Mouse (Mus musculus) limb, embryonic 15.5 days (tissue): ENCODE measurements around the gene Chmp2b. TPM values are rescaled to one million over a fixed set of nuclear protein-coding genes. Genes with fewer than 3 reads are reported as not detected.

ENCODE experiments used
- ATAC-seq: fragments of 200-750 bp; cut with Nextera tagmentation; 2 replicates; pipeline ENCODE4 v1.8.0; 2017; ENCODE audit warnings: low read depth, moderate TSS enrichment; ENCODE audit not compliant: insufficient number of reproducible peaks, low FRiP score, low TSS enrichment
- H3K27ac ChIP-seq: fragments of 300-500 bp; sonication (generic); 2 replicates; pipeline ENCODE4 v1.5.1; 2015; ENCODE audit warnings: moderate library complexity, mild to moderate bottlenecking, inconsistent platforms
- H3K27me3 ChIP-seq: fragments of 300-500 bp; sonication (generic); 2 replicates; pipeline ENCODE4 v1.6.1; 2015; ENCODE audit warnings: inconsistent platforms
- H3K36me3 ChIP-seq: fragments of 300-500 bp; sonication (generic); 2 replicates; pipeline ENCODE4 v1.6.1; 2015; ENCODE audit warnings: inconsistent platforms
- H3K4me1 ChIP-seq: fragments of 300-500 bp; sonication (generic); 2 replicates; pipeline ENCODE4 v1.6.1; 2015; ENCODE audit warnings: inconsistent platforms
- H3K4me2 ChIP-seq: fragments of 300-500 bp; sonication (generic); 2 replicates; pipeline ENCODE4 v1.6.1; 2015; ENCODE audit warnings: mild to moderate bottlenecking, inconsistent platforms
- H3K4me3 ChIP-seq: fragments of 300-500 bp; sonication (generic); 2 replicates; pipeline ENCODE4 v1.5.1; 2015; ENCODE audit warnings: mild to moderate bottlenecking, inconsistent platforms
- H3K9ac ChIP-seq: fragments of 300-500 bp; sonication (generic); 2 replicates; pipeline ENCODE4 v1.6.1; 2015; ENCODE audit warnings: inconsistent platforms
- H3K9me3 ChIP-seq: fragments of 300-500 bp; sonication (generic); 2 replicates; pipeline ENCODE4 v1.6.1; 2016; ENCODE audit warnings: inconsistent platforms
- WGBS: fragments of 180-500 bp; shearing (Covaris S2); methylation state at CpG from one replicate; pipeline ENCODE4 v1.1.7; 2015; 5-methylcytosine and 5-hydroxymethylcytosine counted together
- polyA plus RNA-seq: library from polyadenylated mRNA; unstranded; fragments of >200 nt; fragmentation: Nextera tagmentation; extraction: Ambion mirVana; gene quantifications from 2 replicates; pipeline ENCODE4 v1.2.1, GENCODE M21; 2015

The Chmp2b gene
- polyA plus RNA-seq, 1 experiment from 2014 or later: 130 TPM

GRCm38 (mm10) chr16:65559591-65559990 lies 2.9 kb downstream of the Chmp2b start:
- H3K4me3 ChIP-seq: no peak overlapping the region
- H3K27me3 ChIP-seq: no peaks in the 10 kb centered on the region
- no peak overlapping the region for H3K9ac ChIP-seq
- H3K4me2 ChIP-seq: no peak overlapping the region
- WGBS: 71% methylated on average over 2 of the region's 2 CpGs
- no peak overlapping the region for H3K27ac ChIP-seq
- peaks cover 14% of the 10 kb centered on the region for H3K4me1 ChIP-seq
- H3K9me3 ChIP-seq: no peaks in the 10 kb centered on the region
- 0 out of 2 replicates have a peak, but pooled peaks cover 4% of the 10 kb centered on the region for H3K36me3 ChIP-seq
- no peak for ATAC-seq

- Histone ChIP-seq H3K9ac (no peak overlapping the region), H3K4me2 (no peak overlapping the region), H3K36me3 (peaks cover 4% of the 10 kb centered on the region; the same call in 1 of the 2 replicates), H3K27me3 (no peaks in the 10 kb centered on the region), H3K4me1 (peaks cover 9% of the 10 kb centered on the region), H3K4me3 (no peak overlapping the region), H3K9me3 (no peaks in the 10 kb centered on the region), H3K27ac (no peak overlapping the region)
- 72% methylated on average over 5 of the region's 5 CpGs for WGBS
- ATAC-seq: no peak
Observed at GRCm38 (mm10) chr16:65557369-65557768, 5.2 kb downstream of the Chmp2b start.

- 80% methylated on average over 5 of the region's 5 CpGs for WGBS
- Histone ChIP-seq H3K27me3 (no peaks in the 10 kb centered on the region), H3K4me2 (no peak overlapping the region), H3K9ac (no peak overlapping the region), H3K4me3 (no peak overlapping the region), H3K27ac (no peak overlapping the region), H3K9me3 (no peaks in the 10 kb centered on the region), H3K4me1 (no peaks in the 10 kb centered on the region; the same call in 1 of the 2 replicates), H3K36me3 (peaks cover 9% of the 10 kb centered on the region)
- ATAC-seq: no peak
Observed at GRCm38 (mm10) chr16:65554267-65554666, 8.3 kb downstream of the Chmp2b start.

- Histone ChIP-seq H3K4me3 (no peak overlapping the region), H3K9me3 (no peaks in the 10 kb centered on the region), H3K27ac (no peak overlapping the region), H3K9ac (no peak overlapping the region), H3K36me3 (peaks cover 8% of the 10 kb centered on the region), H3K4me1 (no peaks in the 10 kb centered on the region), H3K27me3 (no peaks in the 10 kb centered on the region), H3K4me2 (no peak overlapping the region)
- ATAC-seq: no peak
- WGBS: 65% methylated on average over 13 of the region's 13 CpGs
Observed at GRCm38 (mm10) chr16:65550814-65551213, 11.7 kb downstream of the Chmp2b start.

GRCm38 (mm10) chr16:65548960-65549359 lies 13.6 kb downstream of the Chmp2b start:
- Histone ChIP-seq H3K27me3 (no peaks in the 10 kb centered on the region), H3K4me1 (no peaks in the 10 kb centered on the region), H3K9me3 (no peaks in the 10 kb centered on the region), H3K27ac (no peak overlapping the region), H3K4me3 (no peak overlapping the region), H3K9ac (no peak overlapping the region), H3K4me2 (no peak overlapping the region), H3K36me3 (peaks cover 25% of the 10 kb centered on the region)
- 86% methylated on average over 7 of the region's 7 CpGs for WGBS
- no peak for ATAC-seq

- Histone ChIP-seq H3K9ac (no peak overlapping the region), H3K4me3 (no peak overlapping the region), H3K27me3 (no peaks in the 10 kb centered on the region), H3K4me2 (no peak overlapping the region), H3K36me3 (peaks cover 41% of the 10 kb centered on the region), H3K4me1 (no peaks in the 10 kb centered on the region), H3K9me3 (no peaks in the 10 kb centered on the region), H3K27ac (no peak overlapping the region)
- whole genome bisulfite sequencing: 78% methylated on average over 11 of the region's 11 CpGs
- no peak for ATAC-seq
Observed at GRCm38 (mm10) chr16:65543676-65544293, 18.7 kb downstream of the Chmp2b start.

GRCm38 (mm10) chr16:65533315-65533999 lies 29.1 kb downstream of the Chmp2b start:
- H3K27me3 ChIP-seq: no peaks in the 10 kb centered on the region
- no peak for ATAC-seq
- H3K27ac ChIP-seq: no peak overlapping the region
- H3K4me1 ChIP-seq: no peaks in the 10 kb centered on the region
- WGBS: 26% methylated on average over 12 of the region's 12 CpGs
- H3K9me3 ChIP-seq: no peaks in the 10 kb centered on the region
- H3K9ac ChIP-seq: no peak overlapping the region
- H3K36me3 ChIP-seq: no peaks in the 10 kb centered on the region
- H3K4me3 ChIP-seq: no peak overlapping the region
- H3K4me2 ChIP-seq: no peak overlapping the region

- Histone ChIP-seq H3K9ac (no peak overlapping the region), H3K9me3 (no peaks in the 10 kb centered on the region), H3K4me2 (no peak overlapping the region), H3K36me3 (no peaks in the 10 kb centered on the region), H3K27me3 (no peaks in the 10 kb centered on the region), H3K27ac (no peak overlapping the region), H3K4me1 (no peaks in the 10 kb centered on the region), H3K4me3 (no peak overlapping the region)
- 35% methylated on average over 8 of the region's 8 CpGs for WGBS
- no peak for ATAC-seq
Observed at GRCm38 (mm10) chr16:65531663-65532062, 30.9 kb downstream of the Chmp2b start.

- no peak for ATAC-seq
- Histone ChIP-seq H3K9ac (no peak overlapping the region), H3K4me3 (no peak overlapping the region), H3K4me2 (no peak overlapping the region), H3K4me1 (no peaks in the 10 kb centered on the region), H3K36me3 (no peaks in the 10 kb centered on the region), H3K27me3 (no peaks in the 10 kb centered on the region), H3K9me3 (no peaks in the 10 kb centered on the region), H3K27ac (no peak overlapping the region)
- 18% methylated on average over 5 of the region's 5 CpGs for WGBS
Observed at GRCm38 (mm10) chr16:65529589-65529988, 32.9 kb downstream of the Chmp2b start.

GRCm38 (mm10) chr16:65526695-65527094 lies 35.8 kb downstream of the Chmp2b start:
- Histone ChIP-seq H3K4me1 (no peaks in the 10 kb centered on the region), H3K4me2 (no peak overlapping the region), H3K27ac (no peak overlapping the region), H3K9me3 (no peaks in the 10 kb centered on the region), H3K27me3 (no peaks in the 10 kb centered on the region), H3K4me3 (no peak overlapping the region), H3K36me3 (no peaks in the 10 kb centered on the region), H3K9ac (no peak overlapping the region)
- 87% methylated on average over 5 of the region's 5 CpGs for WGBS
- no peak for ATAC-seq

GRCm38 (mm10) chr16:65526004-65526403 lies 36.5 kb downstream of the Chmp2b start:
- Histone ChIP-seq H3K9me3 (no peaks in the 10 kb centered on the region), H3K9ac (no peak overlapping the region), H3K36me3 (no peaks in the 10 kb centered on the region), H3K4me2 (no peak overlapping the region), H3K4me3 (no peak overlapping the region), H3K4me1 (no peaks in the 10 kb centered on the region), H3K27ac (no peak overlapping the region), H3K27me3 (no peaks in the 10 kb centered on the region)
- ATAC-seq: no peak
- 88% methylated on average over 2 of the region's 2 CpGs for WGBS

GRCm38 (mm10) chr16:65520211-65520610 lies 42.3 kb downstream of the Chmp2b start, which contains the start of gene Pou1f1:
Gene Pou1f1, plus strand, starts transcription at chr16:65520511.
- H3K9ac ChIP-seq: no peak within 1 kb of the TSS
- no peaks in the 10 kb centered on the region for H3K9me3 ChIP-seq
- WGBS: 79% methylated on average over 6 of the region's 6 CpGs
- ATAC-seq: no peak
- no peak within 1 kb of the TSS for H3K4me3 ChIP-seq
- no peak within 1 kb of the TSS for H3K27ac ChIP-seq
- H3K4me1 ChIP-seq: no peaks in the 10 kb centered on the region
- H3K4me2 ChIP-seq: no peak within 1 kb of the TSS
- H3K36me3 ChIP-seq: no peaks in the 10 kb centered on the region
- no peaks in the 10 kb centered on the region for H3K27me3 ChIP-seq
